Mouse (Mus musculus) effector memory CD4-positive, alpha-beta T cell, adult 7 months (primary cell): Measurements from ENCODE around the gene Fas. TPM values are rescaled to one million over a fixed set of nuclear protein-coding genes. Genes with fewer than 3 reads are reported as not detected.

Experiments
- polyA plus RNA-seq: library from polyadenylated mRNA; unstranded; fragments of 100-300 nt; shearing (Covaris generic); gene quantifications from one replicate; pipeline ENCODE4 v1.2.1, GENCODE M21; 2017

The Fas gene
- polyA plus RNA-seq, result 87.6 TPM

GRCm38 (mm10) chr19:34289948-34290789, at the start of gene Fas:
TSS of gene Fas (plus strand) at chr19:34290666.

GRCm38 (mm10) chr19:34254880-34255681, 35.4 kb upstream of the Fas start, which contains the start of gene Acta2:
TSS of gene Acta2 (minus strand) at chr19:34255590.

Other genes with a start within 250 kb of the Fas start
- not detected for gene Lipn, start 223.3 kb upstream of the Fas start, polyA plus RNA-seq
- gene Lipm, start 189.7 kb upstream of the Fas start, polyA plus RNA-seq, result not detected
- gene Ankrd22, start 124.6 kb upstream of the Fas start, polyA plus RNA-seq, result not detected
- 49.4 TPM for gene Stambpl1, start 98.4 kb upstream of the Fas start, polyA plus RNA-seq
- gene Acta2, start 35.1 kb upstream of the Fas start, polyA plus RNA-seq, result 0.45 TPM
- 0.55 TPM for gene Ch25h, start 184.5 kb downstream of the Fas start, polyA plus RNA-seq
- gene Lipa, start 236.8 kb downstream of the Fas start, polyA plus RNA-seq, result 59.1 TPM